Mouse (Mus musculus) olfactory bulb, adult 2 months (tissue): Measurements from ENCODE around the gene Tssc4. TPM values are rescaled to one million over a fixed set of nuclear protein-coding genes. Genes with fewer than 3 reads are reported as not detected.

ENCODE experiments used
- H3K27ac ChIP-seq: fragments of 200-500 bp; 2 replicates; pipeline ENCODE4 v1.5.1; 2012; ENCODE audit warnings: low read depth, low read length; ENCODE audit not compliant: insufficient read depth
- H3K4me1 ChIP-seq: fragments of 200-500 bp; 2 replicates; pipeline ENCODE4 v1.6.1; 2012; ENCODE audit warnings: low read length; ENCODE audit not compliant: control insufficient read depth, insufficient read depth
- H3K4me3 ChIP-seq: fragments of 200-500 bp; 2 replicates; pipeline ENCODE4 v1.5.1; 2012; ENCODE audit warnings: mild to moderate bottlenecking, low read depth, low read length, moderate library complexity; ENCODE audit not compliant: insufficient read depth
- CTCF ChIP-seq: fragments of 200-500 bp; IDR thresholded peaks from 2 replicates; pipeline ENCODE4 v1.5.1; 2012; ENCODE audit warnings: low read depth, mild to moderate bottlenecking, low read length, moderate library complexity; ENCODE audit not compliant: insufficient read depth
- POLR2A ChIP-seq: fragments of 200-500 bp; IDR thresholded peaks from 2 replicates; pipeline ENCODE4 v1.6.1; 2012; ENCODE audit warnings: mild to moderate bottlenecking, low read depth, low read length, moderate library complexity; ENCODE audit not compliant: insufficient read depth
- WGBS: fragments of 180-500 bp; shearing (Covaris S2); methylation state at CpG from one replicate; pipeline ENCODE4 v1.1.7; 2018; 5-methylcytosine and 5-hydroxymethylcytosine counted together
- polyA plus RNA-seq: library from polyadenylated mRNA; stranded (reverse); fragments of >200 nt; gene quantifications from 2 replicates; pipeline ENCODE4 v1.2.4, GENCODE M21; 2012; ENCODE audit warnings: low replicate concordance; ENCODE audit not compliant: missing spikeins, insufficient read depth, insufficient read length

Gene Tssc4
- polyA plus RNA-seq, 1 experiment, result not detected

GRCm38 (mm10) chr7:143042897-143043300 is 26.1 kb upstream of the Tssc4 start:
- H3K4me3 ChIP-seq, result no peak overlapping the region
- no peak overlapping the region for H3K27ac ChIP-seq
- H3K4me1 ChIP-seq, result peaks cover 13% of the 10 kb centered on the region
- 92% methylated on average over 3 of the region's 3 CpGs for WGBS
- TF ChIP-seq CTCF (no peak), POLR2A (no peak)

DNA sequence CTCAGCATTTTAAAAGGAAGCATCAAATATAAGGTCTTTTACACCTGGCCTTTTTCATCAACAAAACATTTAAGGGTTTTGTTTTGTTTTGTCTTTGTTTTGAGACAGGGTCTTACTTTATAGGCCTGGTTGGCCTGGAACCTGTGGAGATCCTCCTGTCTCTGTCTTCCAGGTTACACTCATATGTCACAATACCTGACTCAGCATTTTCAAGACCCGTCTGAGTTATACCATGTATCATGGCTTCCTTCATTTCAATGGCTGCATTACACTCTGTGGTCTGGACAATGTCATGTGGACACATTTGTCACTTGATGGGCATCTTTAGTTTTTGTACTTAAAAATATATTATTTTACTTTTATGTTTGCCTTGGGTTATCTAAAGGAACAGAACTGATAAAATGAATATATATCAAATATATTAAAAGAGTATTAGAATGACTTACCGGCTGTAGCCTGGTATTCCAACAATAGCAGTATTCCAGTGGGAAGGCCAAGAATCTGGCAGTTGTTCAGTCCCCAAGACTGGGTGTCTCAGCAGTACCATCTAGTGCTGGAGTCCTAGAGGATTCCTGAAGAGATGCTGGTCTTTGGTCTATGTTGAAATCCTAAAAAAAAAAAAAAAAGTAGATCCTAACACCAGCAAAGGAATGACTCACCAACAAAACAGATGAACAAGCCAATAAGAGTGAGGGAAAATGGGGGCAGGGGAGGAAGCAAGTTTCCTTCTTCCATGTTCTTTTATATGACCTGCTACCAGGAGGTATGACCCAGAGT is 24.8 kb upstream of the Tssc4 start:
- peaks cover 13% of the 10 kb centered on the region for H3K4me1 ChIP-seq
- no peak for TF ChIP-seq CTCF
- no peak for TF ChIP-seq POLR2A
- no peak overlapping the region for H3K27ac ChIP-seq
- WGBS, result 92% methylated on average over 2 of the region's 2 CpGs
- no peak overlapping the region for H3K4me3 ChIP-seq

GRCm38 (mm10) chr7:143044826-143045206 is 24.2 kb upstream of the Tssc4 start:
- peaks cover 13% of the 10 kb centered on the region for H3K4me1 ChIP-seq

GRCm38 (mm10) chr7:143046358-143046757 is 22.7 kb upstream of the Tssc4 start:
- WGBS, result 82% methylated on average over 7 of the region's 7 CpGs

More at GRCm38 (mm10) chr7:143044826-143045206, 24.2 kb upstream of the Tssc4 start:
- no peak overlapping the region for H3K4me3 ChIP-seq
- H3K27ac ChIP-seq, result no peak overlapping the region
- TF ChIP-seq CTCF (no peak), POLR2A (no peak)

DNA sequence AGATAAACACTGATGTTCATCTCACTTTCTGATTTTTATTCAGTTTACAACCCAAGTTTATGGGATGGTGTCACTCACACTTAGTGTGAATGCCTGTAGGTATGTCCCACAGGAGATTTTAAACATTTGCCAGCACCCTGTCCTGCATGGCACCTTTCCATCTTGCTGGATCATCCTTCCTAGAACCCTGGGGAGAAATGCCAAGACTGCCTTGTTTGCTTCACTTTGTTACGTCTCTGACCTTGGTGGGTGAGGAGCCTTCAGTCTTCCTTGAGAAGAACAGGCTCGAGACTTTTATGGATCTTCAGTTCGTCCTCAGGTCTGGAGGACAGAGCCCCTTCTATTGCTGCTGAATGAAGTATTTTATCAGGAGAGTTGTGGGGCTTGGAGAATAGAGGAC is 19.7 kb upstream of the Tssc4 start:
- H3K27ac ChIP-seq, result no peak overlapping the region
- no peak for TF ChIP-seq POLR2A
- TF ChIP-seq CTCF, result no peak
- peaks cover 10% of the 10 kb centered on the region for H3K4me1 ChIP-seq
- no peak overlapping the region for H3K4me3 ChIP-seq
- 80% methylated on average over 3 of the region's 3 CpGs for WGBS

More at GRCm38 (mm10) chr7:143046358-143046757, 22.7 kb upstream of the Tssc4 start:
- Histone ChIP-seq H3K27ac (no peak overlapping the region), H3K4me3 (no peak overlapping the region), H3K4me1 (peaks cover 11% of the 10 kb centered on the region)
- TF ChIP-seq POLR2A (no peak), CTCF (no peak)

DNA sequence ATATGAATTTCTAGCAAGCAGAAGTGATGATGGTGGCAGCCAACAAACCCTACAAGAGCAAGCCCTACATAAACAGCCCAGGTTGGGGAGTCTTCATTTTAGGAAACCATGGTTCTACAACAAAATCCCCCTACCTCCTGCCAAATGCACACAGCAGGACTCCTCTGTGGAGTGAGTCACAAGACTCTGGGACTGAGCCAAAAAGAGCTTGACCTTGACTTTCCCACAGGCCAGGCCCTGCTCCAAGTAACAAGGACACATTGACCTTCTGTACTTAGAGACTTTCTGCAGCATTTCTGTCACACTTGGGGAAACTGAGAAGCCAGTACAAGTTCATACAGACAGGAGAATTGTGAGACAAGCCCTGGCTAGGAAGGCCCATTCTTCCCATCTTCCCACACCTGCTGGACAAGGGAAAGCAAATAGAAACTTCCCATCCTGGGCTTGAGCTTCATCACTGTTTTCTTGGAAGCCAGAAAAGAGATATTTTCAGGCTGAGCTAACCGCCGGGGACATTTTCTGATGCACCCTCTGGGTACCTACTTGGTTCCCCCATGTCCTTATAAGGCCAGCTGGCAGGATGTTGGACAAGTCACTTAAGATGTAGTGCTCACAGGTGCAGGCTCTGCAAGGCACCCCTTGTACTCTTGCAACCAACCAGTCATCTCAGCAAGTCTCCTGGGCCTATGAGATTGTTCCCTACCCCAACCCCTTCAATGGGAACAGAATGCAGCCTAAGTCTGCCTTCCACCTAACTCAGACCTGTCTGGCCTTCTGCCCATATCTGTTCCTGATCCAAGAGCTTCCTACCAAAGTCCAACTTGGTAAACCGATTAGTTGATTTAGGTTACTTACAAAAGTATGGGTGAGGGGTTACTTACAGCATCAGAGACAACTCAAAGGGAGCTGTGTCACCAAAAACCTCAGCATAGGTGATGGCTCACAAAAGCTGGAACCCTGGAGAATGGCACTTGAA is 18.9 kb upstream of the Tssc4 start:
- WGBS, result 94% methylated on average over 3 of the region's 3 CpGs
- TF ChIP-seq CTCF (no peak), POLR2A (no peak)
- peaks cover 18% of the 10 kb centered on the region for H3K4me1 ChIP-seq
- no peak overlapping the region for H3K27ac ChIP-seq
- no peak overlapping the region for H3K4me3 ChIP-seq

DNA sequence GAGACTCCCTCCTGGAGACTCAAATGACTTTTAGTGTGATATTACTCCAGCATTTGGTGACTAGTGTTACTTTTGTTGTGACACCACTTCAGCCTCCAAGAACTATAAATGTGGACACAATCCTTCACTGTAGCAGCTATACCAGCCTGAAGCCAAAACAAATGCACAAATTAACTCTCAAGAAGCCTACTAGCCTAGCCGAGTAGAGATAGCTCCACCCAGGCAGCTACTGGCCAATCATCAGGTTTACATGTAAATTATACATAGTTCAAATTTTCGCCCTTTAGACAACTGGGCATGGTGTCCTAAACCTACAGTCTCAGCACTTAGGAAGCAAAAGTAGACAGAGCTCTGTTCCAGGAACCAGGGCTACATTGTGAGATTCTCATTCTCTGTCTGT is 17.7 kb upstream of the Tssc4 start:
- 73% methylated on average over 2 of the region's 2 CpGs for WGBS

DNA sequence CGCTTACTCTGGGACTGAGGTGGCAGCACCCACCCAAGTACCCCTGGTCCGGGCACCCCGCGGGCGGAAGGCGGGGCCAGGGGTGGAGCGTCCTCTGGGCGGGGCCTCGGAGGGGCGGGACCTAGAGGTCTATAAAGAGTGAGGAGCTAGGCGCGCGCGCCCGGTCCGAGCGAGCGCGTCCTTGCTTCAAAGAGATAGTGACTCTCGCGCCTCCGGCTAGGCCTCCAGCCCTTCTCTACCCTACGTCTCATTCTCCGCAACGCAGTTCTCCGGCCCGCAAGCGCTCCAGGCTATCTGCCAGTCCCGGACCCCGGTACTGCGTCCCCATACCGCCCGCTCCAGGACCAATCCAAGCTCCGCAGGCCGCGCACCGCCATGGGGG is 16.4 kb upstream of the Tssc4 start, which contains the start of gene Cd81:
Gene Cd81 (plus strand): TSS at position 114 of the 382 bp plus-strand sequence.
- Histone ChIP-seq H3K4me3 (peak within 1 kb of the TSS; percentile 68), H3K4me1 (peaks cover 34% of the 10 kb centered on the region), H3K27ac (peak within 1 kb of the TSS; percentile 79)
- under 1% methylated on average over 37 of the region's 37 CpGs for WGBS
- TF ChIP-seq POLR2A, result peak; percentile 92
- TF ChIP-seq CTCF, result no peak

More for the DNA sequence above, 17.7 kb upstream of the Tssc4 start:
- Histone ChIP-seq H3K27ac (no peak overlapping the region), H3K4me3 (no peak overlapping the region), H3K4me1 (peaks cover 28% of the 10 kb centered on the region)
- TF ChIP-seq CTCF, result no peak
- no peak for TF ChIP-seq POLR2A

DNA sequence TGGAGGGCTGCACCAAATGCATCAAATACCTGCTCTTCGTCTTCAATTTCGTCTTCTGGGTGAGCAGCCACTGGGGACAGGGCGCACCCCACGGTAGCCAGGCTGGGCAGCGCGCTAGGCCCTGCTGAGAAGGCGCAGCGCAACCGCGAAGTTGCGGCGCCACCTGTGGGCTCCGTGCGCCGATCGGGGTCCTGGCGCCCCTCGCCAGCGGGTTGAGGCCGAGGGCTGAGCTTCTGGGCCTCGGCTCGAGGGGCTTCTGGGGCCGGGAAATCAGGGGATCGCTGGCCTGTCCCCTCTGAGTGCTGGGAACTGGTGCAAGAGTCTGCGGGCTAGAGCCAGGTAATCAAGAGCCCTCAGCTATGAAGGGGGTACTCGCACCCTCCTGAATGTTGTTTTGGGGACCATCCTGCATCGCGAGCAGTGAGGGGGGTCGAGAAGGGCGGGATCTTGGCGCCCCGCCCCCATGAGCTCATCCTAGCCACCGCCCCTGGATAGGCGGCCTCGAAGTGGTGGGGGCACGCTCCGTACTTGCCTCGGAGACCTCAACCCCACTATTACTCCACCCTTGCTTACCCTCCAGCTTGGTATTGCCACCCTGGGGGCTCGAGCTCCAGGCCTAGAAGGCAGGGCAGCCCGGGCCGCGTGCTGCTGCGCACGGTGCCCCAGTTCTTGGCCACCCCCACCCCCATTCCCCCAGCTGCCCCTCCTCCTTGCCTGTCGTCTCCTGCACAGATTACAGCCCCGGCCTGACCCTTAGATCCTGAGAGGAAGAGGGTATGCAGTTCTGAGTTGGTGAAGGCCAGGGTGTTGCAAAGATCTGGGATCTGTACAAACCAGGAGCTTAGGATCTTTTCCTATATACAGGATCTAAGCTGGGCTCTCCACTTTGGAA is 15.8 kb upstream of the Tssc4 start:
- Histone ChIP-seq H3K4me1 (peaks cover 40% of the 10 kb centered on the region), H3K4me3 (peak overlapping the region; percentile 68), H3K27ac (peak overlapping the region; percentile 79)
- under 1% methylated on average over 46 of the region's 46 CpGs for WGBS
- TF ChIP-seq POLR2A (no peak), CTCF (no peak)
